Mouse (Mus musculus): ENCODE data around the gene Zfp866.

The Zfp866 gene

GRCm38 (mm10) chr8:69796721-69797345 lies 5.9 kb upstream of the Zfp866 start:
- DNase-seq = no peak

GRCm38 (mm10) chr8:69794901-69795300 lies 3.9 kb upstream of the Zfp866 start:
- no peak for DNase-seq

GRCm38 (mm10) chr8:69794096-69794495 lies 3.1 kb upstream of the Zfp866 start:
- no peak for DNase-seq

- no peak for DNase-seq
Measured at GRCm38 (mm10) chr8:69793666-69794065, 2.7 kb upstream of the Zfp866 start.

- peak; percentile 61 for DNase-seq
Measured at GRCm38 (mm10) chr8:69791415-69792068, 564 bp upstream of the Zfp866 start.

- DNase-seq = no peak
Measured at GRCm38 (mm10) chr8:69790364-69790763, 614 bp downstream of the Zfp866 start.

- no peak for DNase-seq
Measured at GRCm38 (mm10) chr8:69789731-69790130, 1.2 kb downstream of the Zfp866 start.

- no peak for DNase-seq
Measured at GRCm38 (mm10) chr8:69789105-69789504, 1.9 kb downstream of the Zfp866 start.

GRCm38 (mm10) chr8:69777111-69777510 lies 13.9 kb downstream of the Zfp866 start:
- no peak for DNase-seq

- DNase-seq = no peak
Measured at GRCm38 (mm10) chr8:69775149-69775534, 15.8 kb downstream of the Zfp866 start.

- peak; percentile 95 for DNase-seq
Measured at GRCm38 (mm10) chr8:69774503-69775148, 16.4 kb downstream of the Zfp866 start, which contains the start of gene Gm20422. Gene Gm20422 (minus strand): TSS chr8:69774886.

GRCm38 (mm10) chr8:69772106-69772505 lies 18.9 kb downstream of the Zfp866 start:
- no peak for DNase-seq

GRCm38 (mm10) chr8:69771221-69771620 lies 19.8 kb downstream of the Zfp866 start:
- no peak for DNase-seq

- no peak for DNase-seq
Measured at GRCm38 (mm10) chr8:69761814-69762445, 29.0 kb downstream of the Zfp866 start.

- DNase-seq = no peak
Measured at GRCm38 (mm10) chr8:69758316-69758715, 32.7 kb downstream of the Zfp866 start.

GRCm38 (mm10) chr8:69752437-69752836 lies 38.5 kb downstream of the Zfp866 start:
- DNase-seq = no peak

GRCm38 (mm10) chr8:69749544-69750454 lies 41.2 kb downstream of the Zfp866 start, which contains the start of gene Zfp963:
Gene Zfp963 (minus strand): TSS chr8:69749970.
- peak; percentile 96 for DNase-seq

GRCm38 (mm10) chr8:69741231-69741630 lies 49.7 kb downstream of the Zfp866 start:
- DNase-seq = no peak

- DNase-seq = no peak
Measured at GRCm38 (mm10) chr8:69740763-69741162, 50.2 kb downstream of the Zfp866 start.

- DNase-seq = no peak
Measured at GRCm38 (mm10) chr8:69735495-69735894, 55.5 kb downstream of the Zfp866 start.

GRCm38 (mm10) chr8:69717232-69717580 lies 73.8 kb downstream of the Zfp866 start:
- DNase-seq = no peak

GRCm38 (mm10) chr8:69716403-69717231 lies 74.4 kb downstream of the Zfp866 start:
- peak; percentile 100 for DNase-seq

All from cerebellum, adult 9-10 months (tissue).